Mouse (Mus musculus): ENCODE results near the gene Gm29427.
"Not testable (repeated sequence)": the region's sequence is repeated elsewhere in the genome, so short reads cannot be mapped to it uniquely, and the experiment has no call there.

The Gm29427 gene

GRCm38 (mm10) chr1:130729153-130729552 is 13.6 kb upstream of the Gm29427 start, which contains the start of gene Pfkfb2:
Gene Pfkfb2 (minus strand): TSS chr1:130729253.
- peak; percentile 18 for DNase-seq

DNA sequence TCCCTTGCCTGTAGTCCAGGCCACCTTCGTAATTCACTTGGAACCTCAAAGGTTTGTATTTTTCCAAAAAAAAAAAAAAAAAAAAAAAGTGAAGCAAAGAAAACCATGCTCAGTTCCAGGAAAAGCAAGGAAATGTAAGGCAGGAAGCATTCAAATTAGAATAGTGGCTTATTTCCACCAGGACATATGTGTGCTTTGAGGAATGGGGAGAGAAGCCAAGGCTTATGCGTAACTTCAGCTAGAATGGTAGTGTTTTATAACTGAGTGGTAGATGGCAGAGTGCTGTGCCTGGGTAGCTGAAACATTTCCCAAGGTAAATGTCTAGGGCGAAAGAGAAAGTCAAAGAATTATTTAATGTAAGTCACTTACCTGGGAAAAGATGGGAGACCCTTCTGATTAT is 13.1 kb upstream of the Gm29427 start:
- peak; percentile 11 for DNase-seq

DNA sequence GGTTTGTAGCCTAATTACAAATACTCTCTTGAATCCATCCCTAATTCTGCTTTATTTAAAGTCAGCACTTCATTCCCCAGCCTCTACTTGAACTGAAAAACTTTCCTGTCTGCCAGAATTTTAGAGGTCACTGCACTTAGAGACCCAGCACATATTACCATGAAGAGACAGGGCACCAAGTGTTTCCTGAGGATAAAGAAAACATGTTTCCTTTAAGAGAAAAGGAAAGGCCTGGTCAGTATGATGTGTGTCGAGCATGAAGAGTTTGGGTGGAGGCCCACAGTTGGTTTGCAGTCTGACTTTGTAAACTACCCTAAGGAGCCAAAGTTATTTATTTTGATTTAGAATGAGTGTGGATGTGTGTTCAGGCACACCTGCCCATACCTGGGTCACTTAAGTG is 12.5 kb upstream of the Gm29427 start:
- peak; percentile 14 for DNase-seq

- peak; percentile 37 for DNase-seq
These were observed 10.8 kb upstream of the Gm29427 start for GRCm38 (mm10) chr1:130726396-130726795.

DNA sequence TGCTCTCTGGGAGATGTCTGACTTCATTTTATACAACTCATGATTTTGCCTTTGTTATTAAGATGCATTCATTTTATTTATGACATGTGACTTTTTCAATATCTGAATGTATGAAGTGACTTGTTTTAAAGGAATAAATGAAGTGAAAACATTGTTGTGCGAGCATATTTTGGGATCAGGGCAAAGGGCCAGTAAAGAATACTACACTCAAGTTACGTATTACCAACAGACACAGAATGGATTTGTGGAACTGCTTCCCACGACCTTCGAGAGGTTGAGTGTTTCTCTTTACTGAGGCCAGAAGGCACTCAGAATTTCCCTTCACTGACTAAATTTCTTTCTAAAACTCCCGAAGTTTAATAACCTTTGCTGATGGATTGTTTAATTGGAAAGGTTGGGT is 8.6 kb upstream of the Gm29427 start:
- DNase-seq, result no peak

- DNase-seq, result peak; percentile 99
These were observed 1.8 kb upstream of the Gm29427 start, which contains the start of gene Yod1 for GRCm38 (mm10) chr1:130717291-130717871. Gene Yod1 (plus strand): TSS chr1:130717327.

- no peak for DNase-seq
These were observed 1.1 kb upstream of the Gm29427 start for GRCm38 (mm10) chr1:130716513-130717290.

DNA sequence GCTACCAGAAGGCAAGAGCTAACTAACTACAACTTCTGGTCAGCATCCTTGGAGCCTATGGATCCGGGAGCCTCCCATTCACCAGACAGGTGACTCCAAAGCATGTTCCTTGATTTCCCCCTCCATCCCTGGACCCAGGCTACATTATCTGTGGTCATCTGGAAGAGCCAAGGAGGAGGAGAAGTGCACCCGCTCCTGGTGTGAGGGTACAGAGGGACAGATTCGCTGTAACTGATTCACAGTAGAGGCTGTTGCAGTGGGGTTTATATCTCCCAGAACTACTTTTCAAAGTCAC is 566 bp upstream of the Gm29427 start:
- DNase-seq, result no peak

DNA sequence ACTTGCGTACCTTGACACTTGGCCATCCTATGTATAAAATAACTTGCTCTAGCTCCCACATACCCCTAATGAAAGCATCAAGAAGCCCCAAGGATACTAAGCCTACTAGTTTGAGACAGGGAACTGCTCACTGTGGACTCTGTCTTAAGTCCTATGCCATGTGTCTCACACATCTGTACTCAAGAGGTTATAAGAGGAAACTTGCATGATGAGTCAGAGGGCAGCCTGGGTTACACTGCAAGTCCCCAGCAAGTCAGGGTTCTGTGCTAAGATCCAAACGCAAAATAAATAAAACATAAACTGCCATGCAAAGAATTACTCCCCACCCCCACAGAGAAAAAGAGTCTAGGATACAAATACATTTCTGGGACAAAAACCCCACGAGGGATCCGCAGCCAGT is 1.6 kb downstream of the Gm29427 start:
- DNase-seq, result peak; percentile 81

DNA sequence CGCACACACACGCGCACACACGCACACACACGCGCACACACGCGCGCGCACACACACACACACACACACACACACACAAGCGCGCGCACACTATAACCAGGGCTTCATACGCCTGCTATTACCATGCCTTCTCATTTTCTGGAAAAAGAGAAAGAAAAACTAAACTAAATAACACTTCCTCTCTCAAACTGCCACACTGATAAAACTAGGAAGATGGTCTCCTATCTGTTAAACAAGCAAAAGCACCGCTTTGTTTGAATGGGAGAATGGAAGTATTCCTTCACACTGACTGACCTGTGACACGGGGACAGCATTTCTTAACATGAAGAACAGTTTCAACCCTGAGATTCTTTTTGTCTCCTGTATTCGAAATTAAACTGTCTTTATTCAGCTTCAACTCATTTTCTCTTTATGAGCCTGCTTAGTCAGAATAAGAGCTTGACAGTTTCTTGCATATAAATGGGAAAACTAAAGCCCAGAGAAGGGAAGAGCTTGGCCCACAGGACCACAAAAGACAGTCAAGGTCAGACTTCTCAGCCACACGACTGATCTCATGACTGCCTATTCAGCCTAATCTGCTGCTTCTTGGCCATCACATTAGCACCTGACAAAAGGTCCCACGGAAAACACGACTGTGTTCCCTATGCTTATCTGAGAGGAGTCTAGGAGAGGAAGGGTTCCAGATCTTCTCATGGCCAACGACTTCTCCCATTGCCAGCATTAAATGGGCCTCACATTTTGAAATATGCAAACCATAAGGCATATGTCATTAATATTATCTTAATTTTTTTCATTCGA is 5.1 kb downstream of the Gm29427 start:
- DNase-seq, result peak; percentile 96

GRCm38 (mm10) chr1:130703613-130704012 is 12.0 kb downstream of the Gm29427 start:
- no peak for DNase-seq

DNA sequence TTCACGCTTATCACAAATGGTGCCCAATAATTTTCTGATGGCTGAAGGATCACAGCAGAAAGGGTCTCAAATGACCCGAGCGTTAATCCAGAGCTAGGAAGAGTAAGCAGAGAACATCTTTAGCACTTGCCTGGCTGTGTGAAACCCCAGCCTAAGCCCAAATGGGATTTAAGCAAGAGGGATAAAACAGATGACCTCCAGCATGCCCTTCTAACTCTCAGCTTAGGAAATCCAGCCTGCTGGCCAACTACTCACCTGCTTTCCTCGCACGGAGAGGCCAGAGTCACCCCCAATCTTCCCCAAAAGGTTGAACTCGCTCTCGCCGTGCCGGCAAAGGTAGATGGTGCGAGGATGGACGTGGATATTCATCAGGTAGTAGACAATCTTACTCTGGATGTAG is 13.6 kb downstream of the Gm29427 start:
- DNase-seq, result peak; percentile 88

GRCm38 (mm10) chr1:130699937-130700633 is 15.5 kb downstream of the Gm29427 start:
- peak; percentile 98 for DNase-seq

GRCm38 (mm10) chr1:130698601-130699000 is 17.0 kb downstream of the Gm29427 start:
- peak; percentile 54 for DNase-seq

GRCm38 (mm10) chr1:130683905-130684304 is 31.7 kb downstream of the Gm29427 start:
- DNase-seq, result peak; percentile 34

DNA sequence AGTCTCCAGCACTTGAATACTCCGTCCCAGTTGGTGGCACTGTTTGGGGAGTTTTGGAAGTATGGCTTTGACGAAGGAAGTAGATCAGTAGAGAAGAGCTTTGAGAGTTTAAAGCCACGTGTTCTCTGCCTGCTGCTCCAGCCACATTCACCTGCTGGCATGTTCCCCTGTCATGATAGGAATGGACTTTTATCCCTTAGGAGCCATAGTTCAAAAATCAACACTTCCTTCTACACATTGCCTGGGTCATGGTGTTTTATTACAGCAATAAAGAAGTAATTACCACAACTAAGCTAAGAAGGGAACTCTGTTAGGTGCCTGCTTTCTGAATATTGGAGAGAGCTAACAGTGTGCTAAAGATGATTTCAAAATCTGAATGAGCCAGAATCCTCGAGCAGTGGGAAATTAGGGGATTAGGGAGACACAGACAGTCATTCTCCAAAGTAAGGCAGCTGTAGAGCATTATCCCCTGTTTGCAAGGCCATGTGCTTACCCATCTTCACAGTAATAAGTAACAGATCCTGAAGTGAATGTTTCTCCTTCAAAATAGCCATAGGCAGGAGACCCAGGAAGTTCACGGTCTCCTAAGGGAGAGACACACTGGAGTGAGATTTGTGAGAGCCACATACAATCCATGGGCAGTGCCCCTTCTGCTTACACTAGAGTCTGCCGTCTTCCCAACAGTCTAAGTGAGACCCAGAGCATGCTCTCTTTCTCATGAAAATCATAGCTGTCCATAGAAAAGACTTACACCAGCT is 33.8 kb downstream of the Gm29427 start:
- peak; percentile 23 for DNase-seq

GRCm38 (mm10) chr1:130681075-130681474 is 34.5 kb downstream of the Gm29427 start:
- DNase-seq, result peak; percentile 31

GRCm38 (mm10) chr1:130678551-130678950 is 37.0 kb downstream of the Gm29427 start:
- peak; percentile 69 for DNase-seq

DNA sequence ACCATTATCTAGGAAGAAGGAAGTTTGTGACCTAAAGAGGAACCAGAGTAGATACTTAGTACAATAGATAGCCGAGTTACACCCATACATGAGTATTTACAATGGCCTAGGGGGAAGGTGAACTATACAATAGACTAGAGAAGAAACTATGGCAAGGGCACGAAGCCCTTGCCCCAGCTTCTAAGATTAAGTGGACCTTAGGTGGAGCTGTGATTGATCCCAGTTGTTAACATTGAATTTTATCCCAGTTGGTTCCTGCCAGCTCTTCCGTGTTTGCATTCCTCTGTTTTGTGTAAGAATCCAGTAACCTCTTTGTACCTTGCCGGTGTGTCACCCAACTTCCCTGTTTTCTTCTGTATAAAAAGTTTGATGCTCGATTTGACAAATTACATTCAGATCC is 52.0 kb downstream of the Gm29427 start:
- DNase-seq, result not testable (repeated sequence)

- DNase-seq, result peak; percentile 13
These were observed 54.1 kb downstream of the Gm29427 start, which contains the start of gene C4bp for GRCm38 (mm10) chr1:130661454-130661853. Gene C4bp (minus strand): TSS chr1:130661632.

GRCm38 (mm10) chr1:130659641-130660040 is 56.0 kb downstream of the Gm29427 start:
- DNase-seq, result peak; percentile 18

DNA sequence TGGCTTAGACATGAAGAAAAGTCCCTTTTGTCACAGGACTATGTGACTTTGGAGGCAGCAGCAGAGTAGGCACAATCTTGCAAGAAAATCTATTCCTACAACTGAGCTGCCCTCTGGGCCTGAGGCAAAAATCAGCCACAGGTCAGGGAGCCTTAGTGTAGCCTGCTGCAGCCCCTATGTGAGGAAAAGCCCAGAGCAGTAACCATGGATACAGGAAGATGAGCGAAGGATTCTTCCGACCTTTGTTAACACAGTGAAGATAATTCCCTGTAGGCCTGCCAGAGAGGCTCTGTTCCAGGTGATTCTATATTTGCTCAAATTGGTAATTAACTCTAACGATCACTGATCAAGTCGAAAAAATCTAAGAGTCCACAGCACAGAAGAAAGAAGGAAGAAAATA is 71.5 kb downstream of the Gm29427 start:
- DNase-seq, result no peak

Data from heart, adult 11 months (tissue).